8 mouse cellular contexts compared by ENCODE assay signal in genomic region chr11:70653345-70654197, GRCm38 (mm10). TPM values are rescaled to one million over a fixed set of nuclear protein-coding genes. Genes with fewer than 3 reads are reported as not detected.
DNase-seq lines count a peak whose midpoint lies in the region; ATAC-seq and TF ChIP-seq lines count a peak whose summit lies in the region.

No protein-coding gene starts in this region.

- WGBS in intestine, embryonic 14.5 days = under 1% methylated on average over 54 of the region's 63 CpGs
- under 1% methylated on average over 47 of the region's 63 CpGs for WGBS in liver, embryonic 14.5 days (ENCODE audit: insufficient replicate concordance)

- no peaks in the 10 kb centered on the region for H3K27me3 ChIP-seq in intestine, embryonic 14.5 days (replicated peaks; ENCODE audit: control insufficient read depth, insufficient read depth, low read length)
- H3K27me3 ChIP-seq in liver, embryonic 14.5 days (ENCODE audit: control insufficient read depth, insufficient read depth, low read length) = no peaks in the 10 kb centered on the region; the same call in 1 of the 2 replicates
- H3K27me3 ChIP-seq in testis, adult 2 months (ENCODE audit: control insufficient read depth, insufficient read depth, low read length) = no peaks in the 10 kb centered on the region

- TF ChIP-seq CTCF in liver, embryonic 14.5 days (IDR thresholded peaks at IDR 0.05; ENCODE audit: low read depth) = no peak
- no peak for TF ChIP-seq CTCF in testis, adult 2 months (IDR thresholded peaks at IDR 0.05; ENCODE audit: control insufficient read depth, insufficient read depth, insufficient replicate concordance, low read depth, low read length)

- no peak; the same call in 1 of the 2 replicates for TF ChIP-seq POLR2A in testis, adult 2 months (IDR thresholded peaks at IDR 0.05; ENCODE audit: control insufficient read depth, low read depth, low read length)

- peak overlapping the region; percentile 100 for H3K4me3 ChIP-seq in intestine, embryonic 14.5 days (ENCODE audit: low read depth, low read length)
- H3K4me3 ChIP-seq in liver, embryonic 14.5 days (ENCODE audit: insufficient read depth in 1 of 2, low read depth in 2 of 2, low read length in 2 of 2) = peak overlapping the region; percentile 85 to 97
- H3K4me3 ChIP-seq in testis, adult 2 months (ENCODE audit: control insufficient read depth, low read depth, low read length) = peak overlapping the region; percentile 100

- H3K36me3 ChIP-seq in intestine, embryonic 14.5 days (ENCODE audit: control insufficient read depth, insufficient read depth, low read length) = peaks cover 46% of the 10 kb centered on the region
- H3K36me3 ChIP-seq in liver, embryonic 14.5 days (replicated peaks; ENCODE audit: control insufficient read depth, insufficient read depth, low read depth) = peaks cover 43% of the 10 kb centered on the region
- no peaks in the 10 kb centered on the region; the same call in 1 of the 2 replicates for H3K36me3 ChIP-seq in testis, adult 2 months (ENCODE audit: control insufficient read depth, insufficient read depth, low read length)

- H3K4me1 ChIP-seq in intestine, embryonic 14.5 days (replicated peaks; ENCODE audit: control insufficient read depth, insufficient read depth, low read length) = peaks cover 57% of the 10 kb centered on the region
- H3K4me1 ChIP-seq in liver, embryonic 14.5 days (replicated peaks; ENCODE audit: control insufficient read depth in 2 of 2, insufficient read depth in 2 of 2, low read length in 1 of 2) = peaks cover 52 to 55% of the 10 kb centered on the region in 2 experiments
- peaks cover 23% of the 10 kb centered on the region for H3K4me1 ChIP-seq in testis, adult 2 months (ENCODE audit: control insufficient read depth, insufficient read depth, low read length)

- H3K9me3 ChIP-seq in intestine, embryonic 14.5 days (ENCODE audit: control insufficient read depth, low read length) = no peaks in the 10 kb centered on the region
- no peaks in the 10 kb centered on the region for H3K9me3 ChIP-seq in liver, embryonic 14.5 days (ENCODE audit: control insufficient read depth, low read length)

- TF ChIP-seq EP300 in liver, embryonic 14.5 days (IDR thresholded peaks at IDR 0.05; ENCODE audit: low read depth) = no peak

- peak overlapping the region; percentile 99 for H3K9ac ChIP-seq in intestine, embryonic 14.5 days (ENCODE audit: low read length)
- peak overlapping the region; percentile 99 for H3K9ac ChIP-seq in liver, embryonic 14.5 days (replicated peaks)

- ATAC-seq in intestine, embryonic 14.5 days (replicated peaks; ENCODE audit: low FRiP score, low TSS enrichment, low read depth) = peak; percentile 37
- ATAC-seq in liver, embryonic 14.5 days (ENCODE audit: insufficient read depth) = peak; percentile 73

- H3K4me2 ChIP-seq in intestine, embryonic 14.5 days (ENCODE audit: low read length) = peak overlapping the region; percentile 98
- H3K4me2 ChIP-seq in liver, embryonic 14.5 days (ENCODE audit: low read depth) = peak overlapping the region; percentile 85

- DNase-seq in urinary bladder, adult 18-20 months (ENCODE audit: low spot score in 2 of 2) = peak; percentile 57 to 60
- DNase-seq in urinary bladder, postnatal 10 days (ENCODE audit: low spot score) = no peak
- DNase-seq in cerebellum, postnatal 10 days = peak; percentile 83 to 84
- peak; percentile 72 for DNase-seq in gastrocnemius, postnatal 25 days
- peak; percentile 92 for DNase-seq in intestine, embryonic 14.5 days (ENCODE audit: low spot score)
- DNase-seq in liver, embryonic 14.5 days (ENCODE audit: low read depth in 3 of 3, low spot score in 3 of 3) = peak in 1 of 3 experiments; percentile 58
- DNase-seq in natural killer cell, adult 2 months (ENCODE audit: low spot score in 2 of 2) = peak; percentile 68 to 82

- peak overlapping the region; percentile 98 for H3K27ac ChIP-seq in intestine, embryonic 14.5 days (ENCODE audit: low read depth)
- peak overlapping the region; percentile 91 for H3K27ac ChIP-seq in liver, embryonic 14.5 days
- H3K27ac ChIP-seq in testis, adult 2 months (ENCODE audit: control insufficient read depth, insufficient read depth, low read depth, low read length) = peak overlapping the region; percentile 100

RNA-seq across cellular contexts. Expression of gene Pfn1, which starts 0.9 kb away (rescaled TPM):
- total RNA-seq in gastrocnemius, postnatal 25 days (2021) = 100 to 1,000 TPM; 284 to 293 TPM
- 2,271 and 2,344 TPM in 2 replicates for polyA plus RNA-seq in intestine, embryonic 14.5 days (2014; fragmentation: Nextera tagmentation; extraction: Ambion mirVana)
- 421 and 438 TPM in 2 replicates for polyA plus RNA-seq in liver, embryonic 14.5 days (2012; rRNA removed)
- polyA plus RNA-seq in liver, embryonic 14.5 days (2014; fragmentation: Nextera tagmentation; extraction: Ambion mirVana) = 957 and 1,007 TPM in 2 replicates
- polyA plus RNA-seq in testis, adult 2 months (2012; rRNA removed) = 113 and 158 TPM in 2 replicates

RNA-seq across cellular contexts. Expression of gene Eno3, which starts 3.4 kb away (rescaled TPM):
- 1,000 to 10,000 TPM; 7,828 to 7,878 TPM for total RNA-seq in gastrocnemius, postnatal 25 days (2021)
- 13.5 and 16.3 TPM in 2 replicates for polyA plus RNA-seq in intestine, embryonic 14.5 days (2014; fragmentation: Nextera tagmentation; extraction: Ambion mirVana)
- 3.4 and 3.7 TPM in 2 replicates for polyA plus RNA-seq in liver, embryonic 14.5 days (2012; rRNA removed)
- polyA plus RNA-seq in liver, embryonic 14.5 days (2014; fragmentation: Nextera tagmentation; extraction: Ambion mirVana) = 3.6 and 3.9 TPM in 2 replicates
- polyA plus RNA-seq in testis, adult 2 months (2012; rRNA removed) = 85.9 and 101 TPM in 2 replicates

RNA-seq across cellular contexts. Expression of gene Slc25a11, which starts 6.3 kb away (rescaled TPM):
- 100 to 1,000 TPM; 307 to 310 TPM for total RNA-seq in gastrocnemius, postnatal 25 days (2021)
- 155 and 158 TPM in 2 replicates for polyA plus RNA-seq in intestine, embryonic 14.5 days (2014; fragmentation: Nextera tagmentation; extraction: Ambion mirVana)
- polyA plus RNA-seq in liver, embryonic 14.5 days (2012; rRNA removed) = 39.0 and 43.9 TPM in 2 replicates
- polyA plus RNA-seq in liver, embryonic 14.5 days (2014; fragmentation: Nextera tagmentation; extraction: Ambion mirVana) = 60.8 and 67.8 TPM in 2 replicates
- polyA plus RNA-seq in testis, adult 2 months (2012; rRNA removed) = 27.2 and 29.4 TPM in 2 replicates

RNA-seq across cellular contexts. Expression of gene Rnf167, which starts 6.5 kb away (rescaled TPM):
- 10 to 100 TPM; 29.5 to 32.6 TPM for total RNA-seq in gastrocnemius, postnatal 25 days (2021)
- polyA plus RNA-seq in intestine, embryonic 14.5 days (2014; fragmentation: Nextera tagmentation; extraction: Ambion mirVana) = 101 and 115 TPM in 2 replicates
- polyA plus RNA-seq in liver, embryonic 14.5 days (2012; rRNA removed) = 47.7 and 48.4 TPM in 2 replicates
- polyA plus RNA-seq in liver, embryonic 14.5 days (2014; fragmentation: Nextera tagmentation; extraction: Ambion mirVana) = 56.0 and 66.9 TPM in 2 replicates
- polyA plus RNA-seq in testis, adult 2 months (2012; rRNA removed) = 77.6 and 77.8 TPM in 2 replicates

RNA-seq across cellular contexts. Expression of gene Gp1ba, which starts 14.6 kb away (rescaled TPM):
- not detected for total RNA-seq in gastrocnemius, postnatal 25 days (2021)
- 0.26 and 0.37 TPM in 2 replicates for polyA plus RNA-seq in intestine, embryonic 14.5 days (2014; fragmentation: Nextera tagmentation; extraction: Ambion mirVana)
- polyA plus RNA-seq in liver, embryonic 14.5 days (2012; rRNA removed) = 4.5 TPM in 2 replicates
- 7.6 and 9.1 TPM in 2 replicates for polyA plus RNA-seq in liver, embryonic 14.5 days (2014; fragmentation: Nextera tagmentation; extraction: Ambion mirVana)
- polyA plus RNA-seq in testis, adult 2 months (2012; rRNA removed) = 0.13 and 0.19 TPM in 2 replicates
